Mouse (Mus musculus) myocyte (in vitro differentiated cells): ENCODE data around the gene Olfr911-ps1. TPM values are rescaled to one million over a fixed set of nuclear protein-coding genes. Genes with fewer than 3 reads are reported as not detected.

ENCODE experiments used
- H3K27me3 ChIP-seq: one replicate; pipeline ENCODE4 v1.6.1; 2011; ENCODE audit not compliant: control insufficient read depth, insufficient read depth, insufficient read length
- H3K36me3 ChIP-seq: one replicate; pipeline ENCODE4 v1.6.1; 2011; ENCODE audit not compliant: control insufficient read depth, insufficient read depth
- H3K4me2 ChIP-seq: one replicate; pipeline ENCODE4 v1.6.1; 2011; ENCODE audit warnings: low read depth, control low read depth
- H3K4me3 ChIP-seq: one replicate; pipeline ENCODE4 v1.5.1; 2011; ENCODE audit warnings: mild to moderate bottlenecking, control low read depth, moderate library complexity
- H3K79me2 ChIP-seq: one replicate; pipeline ENCODE4 v1.6.1; 2011; ENCODE audit not compliant: control insufficient read depth, insufficient read depth
- H3ac ChIP-seq: one replicate; pipeline ENCODE4 v1.6.1; 2011; ENCODE audit not compliant: control insufficient read depth, insufficient read length
- CEBPB ChIP-seq: IDR thresholded peaks from 2 replicates; pipeline ENCODE4 v1.6.1; 2011; ENCODE audit warnings: mild to moderate bottlenecking, moderate library complexity; ENCODE audit not compliant: poor library complexity, insufficient read depth, severe bottlenecking
- E2F4 ChIP-seq: IDR thresholded peaks from one replicate; pipeline ENCODE4 v1.6.1; 2011; ENCODE audit warnings: mild to moderate bottlenecking, control low read depth, moderate library complexity; ENCODE audit not compliant: insufficient read depth
- MAX ChIP-seq: IDR thresholded peaks from one replicate; pipeline ENCODE4 v1.6.1; 2011; ENCODE audit warnings: low read depth, mild to moderate bottlenecking, control low read depth
- MYOD1 ChIP-seq, 3 experiments: IDR thresholded peaks; one replicate each; pipeline ENCODE4 v1.6.1; 2011; ENCODE audit warnings: control low read depth in 2 of 3, low read depth in 2 of 3, mild to moderate bottlenecking in 2 of 3, moderate library complexity in 1 of 3; ENCODE audit not compliant: insufficient read length in 2 of 3, control insufficient read depth in 1 of 3
- MYOG ChIP-seq, 3 experiments: IDR thresholded peaks; one replicate each; pipeline ENCODE4 v1.6.1; 2011; ENCODE audit warnings: control low read depth in 2 of 3, low read depth in 2 of 3, mild to moderate bottlenecking in 2 of 3; ENCODE audit not compliant: insufficient read length in 2 of 3, control insufficient read depth in 1 of 3, insufficient read depth in 1 of 3
- POLR2A ChIP-seq: IDR thresholded peaks from one replicate; pipeline ENCODE4 v1.6.1; 2011; ENCODE audit warnings: low read depth, mild to moderate bottlenecking, control low read depth, moderate library complexity; ENCODE audit not compliant: insufficient read length
- POLR2AphosphoS2 ChIP-seq: IDR thresholded peaks from one replicate; pipeline ENCODE4 v1.6.1; 2011; ENCODE audit warnings: low read depth, control low read depth; ENCODE audit not compliant: insufficient read length
- REST ChIP-seq: IDR thresholded peaks from one replicate; pipeline ENCODE4 v1.6.1; 2011; ENCODE audit warnings: mild to moderate bottlenecking, control low read depth, moderate library complexity; ENCODE audit not compliant: insufficient read depth, insufficient read length
- SRF ChIP-seq: IDR thresholded peaks from one replicate; pipeline ENCODE4 v1.6.1; 2011; ENCODE audit warnings: low read depth; ENCODE audit not compliant: control insufficient read depth, insufficient read length
- TCF12 ChIP-seq: IDR thresholded peaks from one replicate; pipeline ENCODE4 v1.6.1; 2011; ENCODE audit warnings: mild to moderate bottlenecking, control low read depth; ENCODE audit not compliant: poor library complexity, insufficient read depth, severe bottlenecking
- TCF3 ChIP-seq: IDR thresholded peaks from one replicate; pipeline ENCODE4 v1.6.1; 2011; ENCODE audit warnings: low read depth, control low read depth; ENCODE audit not compliant: insufficient read length
- USF1 ChIP-seq: IDR thresholded peaks from one replicate; pipeline ENCODE4 v1.6.1; 2011; ENCODE audit warnings: low read depth, mild to moderate bottlenecking, control low read depth, moderate library complexity
- polyA plus RNA-seq: library from polyadenylated mRNA; unstranded; fragments of >200 nt; fragmentation: generic; extraction: Trizol; gene quantifications from one replicate; pipeline ENCODE4 v1.2.1, GENCODE M21; 2012; ENCODE audit warnings: missing spikeins

Olfr911-ps1 gene
- polyA plus RNA-seq, 1 experiment, result not detected

GRCm38 (mm10) chr9:38537549-38537948 is 16.2 kb downstream of the Olfr911-ps1 start, which contains the start of gene Olfr910:
TSS of gene Olfr910 (plus strand) at chr9:38537849.
- Histone ChIP-seq H3K4me3 (no peak within 1 kb of the TSS), H3K36me3 (no peaks in the 10 kb centered on the region), H3K27me3 (no peaks in the 10 kb centered on the region), H3K4me2 (no peak within 1 kb of the TSS), H3K79me2 (no peaks in the 10 kb centered on the region), H3ac (no peak within 1 kb of the TSS)
- TF ChIP-seq USF1, result no peak
- no peak for TF ChIP-seq SRF
- no peak for TF ChIP-seq POLR2AphosphoS2
- no peak for TF ChIP-seq MAX
- TF ChIP-seq MYOG (IDR thresholded peaks at IDR 0.05; ENCODE audit: control insufficient read depth in 1 of 3, insufficient read depth in 1 of 3, insufficient read length in 2 of 3, low read depth in 2 of 3), result no peak
- TF ChIP-seq REST, result no peak
- no peak for TF ChIP-seq TCF3
- no peak for TF ChIP-seq CEBPB
- TF ChIP-seq POLR2A, result no peak
- TF ChIP-seq E2F4, result no peak
- TF ChIP-seq TCF12, result no peak
- no peak for TF ChIP-seq MYOD1 (IDR thresholded peaks at IDR 0.05; ENCODE audit: control insufficient read depth in 1 of 3, insufficient read length in 2 of 3, low read depth in 2 of 3)

Other genes with a start within 250 kb of the Olfr911-ps1 start
- gene Olfr896-ps1, start 230.5 kb upstream of the Olfr911-ps1 start, polyA plus RNA-seq, result not detected
- not detected for gene Olfr25, start 192.5 kb upstream of the Olfr911-ps1 start, polyA plus RNA-seq
- gene Olfr898, start 173.2 kb upstream of the Olfr911-ps1 start, polyA plus RNA-seq, result not detected
- not detected for gene Olfr250, start 154.7 kb upstream of the Olfr911-ps1 start, polyA plus RNA-seq
- gene Olfr251, start 144.5 kb upstream of the Olfr911-ps1 start, polyA plus RNA-seq, result not detected
- gene Olfr147, start 119.9 kb upstream of the Olfr911-ps1 start, polyA plus RNA-seq, result 0.01 TPM
- 0.01 TPM for gene Olfr901, start 92.1 kb upstream of the Olfr911-ps1 start, polyA plus RNA-seq
- gene Olfr902, start 73.9 kb upstream of the Olfr911-ps1 start, polyA plus RNA-seq, result not detected
- not detected for gene Olfr904, start 58.4 kb upstream of the Olfr911-ps1 start, polyA plus RNA-seq
- gene Olfr905, start 50.5 kb upstream of the Olfr911-ps1 start, polyA plus RNA-seq, result not detected
- gene Olfr906, start 34.5 kb upstream of the Olfr911-ps1 start, polyA plus RNA-seq, result not detected
- not detected for gene Olfr907, start 25.8 kb upstream of the Olfr911-ps1 start, polyA plus RNA-seq
- gene Olfr910, start 16.3 kb downstream of the Olfr911-ps1 start, polyA plus RNA-seq, result not detected
- not detected for gene Olfr912, start 58.6 kb downstream of the Olfr911-ps1 start, polyA plus RNA-seq
- not detected for gene Olfr913, start 71.2 kb downstream of the Olfr911-ps1 start, polyA plus RNA-seq
- gene Olfr914, start 83.5 kb downstream of the Olfr911-ps1 start, polyA plus RNA-seq, result not detected
- not detected for gene Olfr916, start 138.3 kb downstream of the Olfr911-ps1 start, polyA plus RNA-seq
- not detected for gene Olfr917, start 144.3 kb downstream of the Olfr911-ps1 start, polyA plus RNA-seq
- not detected for gene Olfr918, start 153.0 kb downstream of the Olfr911-ps1 start, polyA plus RNA-seq
- not detected for gene Olfr919, start 182.1 kb downstream of the Olfr911-ps1 start, polyA plus RNA-seq
- gene Vwa5a, start 196.7 kb downstream of the Olfr911-ps1 start, polyA plus RNA-seq, result 10.3 TPM
- not detected for gene Olfr920, start 230.7 kb downstream of the Olfr911-ps1 start, polyA plus RNA-seq